Mouse (Mus musculus) mouse embryonic stem cell (cell line): ENCODE measurements around the gene Cnot3.
"Not testable (repeated sequence)": the region's sequence is repeated elsewhere in the genome, so short reads cannot be mapped to it uniquely, and the experiment has no call there.

Experiments used
- in situ Hi-C, 2 experiments: fragments of 300-500 bp; cut with MboI; formaldehyde crosslinking; loops; 1 replicate in 1 of 2; 3 replicates in 1 of 2; pipeline ENCODE4 v1.14.3; 2019 to 2020; ENCODE audit warnings: low sequenced_read_pairs in 2 of 2, low pct_unique_long_range_greater_than_20kb in 1 of 2, mixed read lengths in 1 of 2; ENCODE audit not compliant: unreplicated experiment in 1 of 2

The Cnot3 gene

GRCm38 (mm10) chr7:3692382-3692986 lies 47.4 kb downstream of the Cnot3 start, which contains the start of gene Tsen34:
Gene Tsen34 (plus strand): TSS chr7:3692863.
- in situ Hi-C loops = loop anchor here in 1 of 2 experiments (25.0 kb wide), 1 partner anchor 445 kb away; the partner anchor contains the start of gene Leng8

DNA sequence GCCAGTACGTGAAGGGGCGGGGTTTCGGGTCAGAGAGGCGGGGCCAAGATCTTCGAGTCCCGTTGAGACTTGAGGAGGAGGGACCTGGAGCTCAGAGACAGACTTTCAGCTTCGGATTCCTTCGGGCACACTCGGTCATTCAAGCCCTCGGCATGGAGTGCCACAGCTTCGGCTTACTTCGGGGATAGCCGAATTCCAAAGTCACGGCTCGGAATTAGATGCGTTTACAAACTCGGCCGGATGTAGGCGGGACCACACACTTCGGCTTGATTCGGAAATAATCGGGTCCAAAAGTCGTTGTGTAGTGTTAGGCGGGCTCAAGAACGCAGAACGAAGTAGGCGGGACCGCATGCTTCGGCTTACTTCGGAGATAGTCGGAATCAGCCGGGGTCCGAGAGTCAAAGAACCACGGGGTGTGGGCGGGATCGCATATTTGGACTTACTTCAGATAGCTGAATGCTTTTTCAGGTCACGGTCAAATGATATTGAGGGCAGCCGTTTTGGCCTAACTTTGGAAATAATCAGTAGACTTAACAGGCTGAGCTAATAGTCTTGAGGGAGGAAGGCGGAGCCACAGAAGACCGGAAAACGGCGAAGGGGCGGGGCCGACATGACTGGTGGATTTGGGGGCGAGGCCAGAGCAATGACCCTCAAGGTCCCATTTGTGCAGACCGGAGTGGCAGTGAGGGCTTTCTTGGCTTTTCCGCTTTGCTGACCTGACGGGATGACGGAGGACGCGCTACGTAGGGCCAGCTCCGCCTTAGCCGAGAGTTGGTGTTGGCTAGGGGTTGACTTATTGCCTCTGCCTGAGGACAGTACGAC lies 48.1 kb downstream of the Cnot3 start, which contains the start of gene Mboat7:
Gene Mboat7 (minus strand): TSS at position 537 of the 822 bp plus-strand sequence.
- in situ Hi-C loops = loop anchor here in 1 of 2 experiments (25.0 kb wide), 1 partner anchor 444 kb away; the partner anchor contains the start of gene Leng8

DNA sequence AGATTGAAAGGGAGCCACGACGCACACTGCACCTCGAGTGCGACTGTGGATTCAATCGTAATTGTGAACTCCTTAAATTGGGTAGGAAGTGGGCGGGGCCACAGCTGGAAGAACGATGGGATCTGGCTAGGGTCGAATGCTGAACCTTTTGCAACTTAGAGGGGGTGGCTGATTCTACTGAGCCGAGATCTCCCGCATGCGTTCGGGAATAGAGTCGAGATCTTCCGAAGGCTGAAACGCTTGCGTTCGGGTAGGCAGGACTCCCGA lies 48.7 kb downstream of the Cnot3 start:
- in situ Hi-C loops = loop anchor here in 1 of 2 experiments (25.0 kb wide), 1 partner anchor 444 kb away; the partner anchor contains the start of gene Leng8

DNA sequence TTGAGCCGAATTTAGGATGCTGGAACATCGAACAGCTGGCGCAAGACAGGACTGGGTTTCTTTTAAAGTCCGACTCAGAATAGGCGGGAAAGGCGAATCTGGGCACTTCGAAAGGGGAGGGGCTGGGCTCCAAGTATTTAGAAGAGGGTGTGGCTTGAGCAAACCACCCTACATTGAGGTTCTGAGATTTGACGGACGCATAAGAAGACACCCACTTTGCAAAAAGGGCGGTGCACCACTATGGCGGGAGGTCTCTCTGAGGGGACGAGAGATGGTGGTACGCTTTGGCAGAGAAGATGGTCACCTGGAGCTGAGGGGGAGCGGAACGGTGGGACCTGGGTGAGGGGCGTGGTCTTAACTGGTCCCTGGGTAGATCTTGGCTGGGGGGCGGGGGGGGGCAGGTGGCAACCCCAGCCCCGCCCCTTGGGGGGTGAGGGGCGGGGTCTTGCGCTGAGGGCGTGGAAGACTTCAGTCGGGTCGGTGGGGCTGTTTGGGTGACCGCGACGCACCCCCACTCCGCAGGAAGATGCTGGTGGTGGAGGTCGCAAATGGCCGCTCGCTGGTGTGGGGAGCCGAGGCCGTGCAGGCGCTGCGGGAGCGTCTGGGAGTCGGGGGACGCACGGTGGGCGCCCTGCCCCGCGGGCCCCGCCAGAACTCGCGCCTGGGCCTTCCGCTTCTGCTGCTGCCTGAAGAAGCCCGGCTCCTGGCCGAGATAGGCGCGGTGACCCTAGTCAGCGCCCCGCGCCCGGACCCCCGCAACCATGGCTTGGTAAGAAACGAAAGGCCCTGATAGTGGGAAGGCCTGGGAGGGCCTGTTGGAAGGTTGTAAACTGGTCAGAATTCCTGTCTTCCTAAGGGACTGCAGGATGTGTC lies 49.2 kb downstream of the Cnot3 start:
- in situ Hi-C loops = loop anchor here in 1 of 2 experiments (25.0 kb wide), 1 partner anchor 443 kb away; the partner anchor contains the start of gene Leng8

- in situ Hi-C loops = loop anchor here in 1 of 2 experiments (25.0 kb wide), 1 partner anchor 442 kb away; the partner anchor contains the start of gene Leng8
These were observed 49.9 kb downstream of the Cnot3 start for GRCm38 (mm10) chr7:3694949-3695305.

GRCm38 (mm10) chr7:3698471-3698870 lies 53.4 kb downstream of the Cnot3 start:
- in situ Hi-C loops = loop anchor here in 1 of 2 experiments (25.0 kb wide), 1 partner anchor 439 kb away; the partner anchor contains the start of gene Leng8

GRCm38 (mm10) chr7:3703148-3703878 lies 58.2 kb downstream of the Cnot3 start:
- in situ Hi-C loops = no loop called here

DNA sequence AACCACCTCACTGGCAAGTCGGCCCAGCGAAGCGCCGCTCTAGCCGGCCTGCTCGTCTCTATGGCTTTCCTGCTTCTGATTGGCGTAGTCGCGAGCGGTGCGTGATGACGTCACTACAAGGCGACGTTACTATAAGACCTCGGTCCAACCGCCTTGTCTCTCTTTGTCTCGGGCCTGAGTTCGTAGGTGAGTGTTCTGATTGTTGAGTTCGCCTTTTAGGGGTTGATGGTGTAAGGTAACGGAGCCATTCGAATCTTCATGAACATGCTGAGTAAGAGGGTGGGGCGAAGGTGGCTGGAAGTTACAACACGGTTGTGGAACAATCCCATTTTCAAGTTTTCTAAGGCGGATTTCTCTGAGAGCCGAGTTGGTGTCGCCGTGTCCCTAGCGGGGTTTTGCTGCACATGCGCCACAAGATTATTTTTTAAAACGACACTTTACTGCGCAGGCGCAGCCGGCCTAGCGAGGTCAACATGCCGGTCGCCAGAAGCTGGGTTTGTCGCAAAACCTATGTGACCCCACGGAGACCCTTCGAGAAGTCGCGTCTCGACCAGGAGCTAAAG lies 58.9 kb downstream of the Cnot3 start, which contains the start of gene Rps9:
Gene Rps9 (plus strand): TSS at position 115 of the 563 bp plus-strand sequence.
- in situ Hi-C loops = no loop called here

GRCm38 (mm10) chr7:3704475-3704874 lies 59.4 kb downstream of the Cnot3 start:
- in situ Hi-C loops = no loop called here

DNA sequence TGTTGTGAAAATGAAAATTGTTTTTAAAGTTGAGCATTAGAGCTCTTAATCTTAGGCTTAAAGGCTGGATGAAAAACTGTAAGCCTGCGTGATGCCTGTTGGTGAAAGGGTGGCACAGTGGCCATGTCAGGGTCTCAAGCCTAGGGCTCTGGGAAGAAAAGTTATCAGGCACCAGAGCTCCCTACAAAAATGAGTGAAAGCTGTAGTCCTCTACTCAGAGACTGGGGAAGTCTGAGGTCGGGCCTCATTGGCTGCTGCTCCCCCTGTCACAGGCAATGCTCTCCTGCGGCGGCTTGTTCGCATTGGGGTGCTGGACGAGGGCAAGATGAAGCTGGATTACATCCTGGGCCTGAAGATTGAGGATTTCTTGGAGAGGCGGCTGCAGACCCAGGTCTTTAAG lies 60.4 kb downstream of the Cnot3 start:
- in situ Hi-C loops = not testable (repeated sequence)

DNA sequence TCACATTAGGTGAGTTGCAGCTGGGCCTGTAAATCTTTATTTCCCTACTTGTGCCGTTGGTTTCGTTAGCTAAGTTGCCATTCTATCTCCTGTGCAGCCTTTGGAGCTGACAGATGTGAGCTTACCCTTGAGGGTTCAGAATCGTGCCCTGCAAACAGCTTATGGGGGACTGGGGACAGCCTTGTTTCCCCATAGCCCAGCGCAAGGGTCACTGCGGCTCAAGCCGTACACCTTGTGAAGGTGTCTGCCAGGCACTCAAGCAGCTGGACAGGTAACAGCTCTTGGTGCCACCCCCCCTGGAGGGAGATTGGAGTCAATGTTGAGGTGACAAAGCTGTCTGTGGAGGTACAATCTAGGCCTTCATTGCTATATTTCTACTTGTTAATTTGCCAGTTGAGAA lies 60.8 kb downstream of the Cnot3 start:
- in situ Hi-C loops = no loop called here

- in situ Hi-C loops = no loop called here
These were observed 61.4 kb downstream of the Cnot3 start for GRCm38 (mm10) chr7:3706343-3706934.

DNA sequence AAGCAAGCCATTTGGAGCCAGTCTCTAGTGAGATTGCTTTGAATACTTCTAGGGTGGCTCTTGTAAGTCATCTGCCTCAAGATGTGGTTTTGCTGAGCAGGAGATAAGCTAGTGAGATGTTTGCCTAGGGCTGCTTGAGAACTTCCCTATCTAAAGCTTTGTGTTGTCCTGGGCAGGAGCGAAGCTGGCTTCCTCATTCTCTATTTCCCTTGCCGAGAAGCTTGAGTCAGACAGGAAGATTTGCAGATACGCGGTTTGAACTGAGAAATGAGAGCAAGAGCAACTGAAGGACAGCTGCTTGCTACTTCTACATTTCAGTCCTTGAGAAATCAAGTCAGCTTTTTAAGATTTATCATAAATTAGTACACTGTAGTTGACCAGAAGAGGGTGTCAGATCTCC lies 62.0 kb downstream of the Cnot3 start:
- in situ Hi-C loops = no loop called here

GRCm38 (mm10) chr7:3707568-3708413 lies 62.7 kb downstream of the Cnot3 start:
- in situ Hi-C loops = no loop called here

DNA sequence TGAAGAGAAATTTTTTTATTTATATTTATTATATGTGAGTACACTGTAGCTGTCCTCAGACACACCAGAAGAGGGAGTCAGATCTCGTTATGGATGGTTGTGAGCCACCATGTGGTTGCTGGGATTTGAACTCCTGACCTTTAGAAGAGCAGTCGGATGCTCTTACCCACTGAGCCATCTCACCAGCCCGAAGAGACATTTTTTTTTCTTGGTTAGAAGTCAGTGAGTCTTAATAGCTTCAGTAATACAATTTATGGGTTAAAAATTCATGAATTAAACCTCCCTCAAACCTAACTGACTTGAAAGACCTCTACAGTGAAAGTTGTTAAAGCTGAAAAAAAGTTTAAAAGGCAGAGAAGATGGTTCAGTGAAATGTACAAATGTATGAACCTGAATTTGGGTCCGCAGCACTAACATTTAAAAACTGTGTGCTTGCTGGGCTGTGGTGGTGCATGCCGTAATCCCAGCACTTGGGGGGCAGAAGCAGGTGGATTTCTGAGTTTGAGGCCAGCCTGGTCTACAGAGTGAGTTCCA lies 63.4 kb downstream of the Cnot3 start:
- in situ Hi-C loops = not testable (repeated sequence)

GRCm38 (mm10) chr7:3709000-3709399 lies 63.9 kb downstream of the Cnot3 start:
- in situ Hi-C loops = no loop called here
